Mouse (Mus musculus) cerebellum, adult 9-11 months (tissue): Measurements from ENCODE around the gene Kcnj15.

Experiments
- DNase-seq: peaks from one replicate; pipeline ENCODE4 v3.0.0; 2022

Gene Kcnj15

DNA sequence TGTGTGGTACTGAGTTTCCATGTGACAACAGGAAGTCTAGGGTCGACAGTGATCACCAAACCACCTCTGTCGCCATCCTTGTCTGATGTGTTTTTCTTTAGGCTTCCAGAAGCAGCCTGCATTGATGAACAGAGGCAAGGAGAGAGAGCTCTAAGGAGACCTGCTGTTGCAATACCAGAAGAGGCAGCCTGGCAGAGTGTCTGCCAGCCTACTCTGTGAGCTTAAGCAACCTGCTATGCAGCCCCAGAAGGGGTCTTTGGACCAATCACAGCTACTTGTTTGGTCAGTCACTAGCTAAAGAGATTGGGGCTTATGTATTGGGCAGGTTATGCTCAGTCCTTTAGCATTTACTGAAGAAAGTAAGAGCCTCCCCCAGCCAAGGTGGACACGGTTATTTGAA, 11.9 kb upstream of the Kcnj15 start:
- no peak for DNase-seq

DNA sequence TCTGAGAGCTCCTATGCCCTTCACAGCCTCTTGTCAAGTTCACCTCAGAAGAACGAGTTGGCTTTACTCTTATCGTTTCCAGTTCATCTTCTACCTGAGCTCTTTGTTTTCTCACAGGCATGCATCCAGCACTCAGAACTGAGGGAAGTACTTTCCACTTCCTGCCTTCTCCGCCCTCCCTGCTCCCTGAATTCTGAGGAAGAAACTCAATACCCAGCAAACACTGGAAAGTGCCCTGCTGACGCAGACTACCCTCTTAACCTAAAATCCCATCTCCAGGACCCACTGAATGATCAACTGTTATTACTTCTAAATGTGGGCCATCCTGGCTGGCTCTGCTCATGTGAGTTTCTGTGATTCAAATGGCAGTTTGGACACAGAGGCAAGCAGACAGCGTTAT, 8.7 kb upstream of the Kcnj15 start:
- DNase-seq = no peak

DNA sequence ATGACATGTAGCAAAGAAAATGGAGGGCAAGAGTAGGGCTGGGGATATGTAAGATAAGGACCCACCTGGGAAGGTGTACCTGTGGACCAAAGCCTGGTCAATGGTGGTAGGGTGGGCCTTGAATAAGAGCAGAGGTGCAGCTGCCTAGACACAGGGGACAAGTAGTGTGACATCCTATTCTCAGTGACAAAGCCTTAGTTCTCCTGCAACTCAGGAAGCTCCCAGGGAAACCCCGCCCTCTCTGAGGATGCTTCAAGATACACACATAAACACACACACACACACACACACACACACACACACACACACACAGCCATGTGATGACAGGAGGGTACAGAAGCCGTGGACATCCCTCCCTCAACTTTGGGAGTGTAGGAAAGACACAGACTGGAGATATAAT, 710 bp upstream of the Kcnj15 start:
- DNase-seq = no peak

DNA sequence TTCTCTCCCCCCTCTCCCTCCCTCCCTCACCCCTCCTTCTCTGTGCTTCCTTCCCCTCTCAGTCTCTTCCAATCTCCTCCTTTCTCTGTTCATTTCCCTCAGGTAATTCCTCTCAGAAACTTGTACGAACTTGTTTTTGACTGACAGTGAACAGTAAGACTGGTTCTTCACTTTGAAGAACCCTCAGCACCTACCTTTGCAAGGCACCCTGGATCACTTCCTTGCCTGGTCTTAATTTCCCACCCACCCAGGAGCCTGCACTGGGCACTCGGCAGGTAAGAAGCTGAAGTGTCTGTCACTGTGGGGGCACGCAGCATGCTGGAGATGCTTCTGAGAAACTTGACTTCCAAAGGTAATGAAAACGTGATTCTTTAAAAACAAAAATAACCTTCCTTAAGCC, 742 bp downstream of the Kcnj15 start:
- no peak for DNase-seq

DNA sequence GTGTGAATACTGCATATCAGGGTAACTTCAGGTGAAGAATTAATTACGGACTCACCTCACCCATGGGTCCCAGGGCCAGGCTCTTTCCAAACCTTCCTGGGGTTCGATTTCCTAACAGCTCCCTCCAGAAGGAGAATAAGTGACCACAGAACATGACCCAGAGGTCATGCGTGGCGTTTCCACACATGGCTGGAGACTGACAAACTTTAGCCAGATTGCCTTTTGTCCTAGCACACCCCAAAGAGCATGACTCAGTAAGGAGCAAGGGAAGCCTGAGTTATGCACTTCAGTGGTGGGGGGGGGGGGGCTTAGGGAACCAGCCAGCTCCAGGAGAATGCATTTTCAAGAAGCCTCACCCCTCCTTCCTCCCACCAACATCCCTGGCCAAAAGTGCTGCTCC, 2.1 kb downstream of the Kcnj15 start:
- DNase-seq = no peak

DNA sequence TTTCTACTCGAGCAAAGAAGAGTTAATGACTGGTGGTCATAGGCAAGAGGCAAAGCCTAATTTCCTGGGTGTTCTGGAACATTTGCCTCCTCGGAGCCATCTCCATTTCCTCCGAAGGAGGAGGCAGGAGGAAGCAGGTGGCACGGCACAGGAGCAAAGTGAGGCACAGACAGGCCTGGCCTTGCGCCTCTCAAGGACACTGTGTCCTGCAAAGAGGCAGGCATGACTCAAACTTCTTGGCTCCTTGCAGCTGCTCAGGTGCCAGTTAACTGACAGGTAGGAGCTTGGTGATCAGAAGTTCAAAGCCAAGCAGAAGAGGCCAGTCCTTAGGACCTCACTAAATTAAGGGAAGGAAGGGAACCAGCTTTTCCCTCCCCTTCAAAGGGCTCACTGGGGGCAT, 3.3 kb downstream of the Kcnj15 start:
- no peak for DNase-seq

DNA sequence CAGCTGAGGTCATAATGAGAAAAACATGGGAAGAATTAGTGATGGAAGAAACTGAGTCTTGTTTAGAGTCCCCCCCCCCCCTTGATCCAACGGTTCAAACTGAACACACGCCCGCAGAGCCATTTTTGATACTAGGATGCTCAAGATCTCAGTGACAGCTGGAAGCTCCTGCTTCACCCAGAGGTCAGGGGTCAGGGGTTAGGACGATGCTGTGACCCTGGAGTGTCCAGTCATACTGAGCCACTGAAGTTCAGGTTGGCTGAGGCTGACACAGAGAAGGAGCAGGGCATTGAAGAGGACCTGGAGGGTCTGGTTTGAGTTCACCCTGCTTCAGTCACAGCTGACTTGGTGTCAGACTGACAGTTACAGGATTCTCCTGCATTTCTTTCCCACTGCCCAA, 4.4 kb downstream of the Kcnj15 start:
- DNase-seq = no peak

DNA sequence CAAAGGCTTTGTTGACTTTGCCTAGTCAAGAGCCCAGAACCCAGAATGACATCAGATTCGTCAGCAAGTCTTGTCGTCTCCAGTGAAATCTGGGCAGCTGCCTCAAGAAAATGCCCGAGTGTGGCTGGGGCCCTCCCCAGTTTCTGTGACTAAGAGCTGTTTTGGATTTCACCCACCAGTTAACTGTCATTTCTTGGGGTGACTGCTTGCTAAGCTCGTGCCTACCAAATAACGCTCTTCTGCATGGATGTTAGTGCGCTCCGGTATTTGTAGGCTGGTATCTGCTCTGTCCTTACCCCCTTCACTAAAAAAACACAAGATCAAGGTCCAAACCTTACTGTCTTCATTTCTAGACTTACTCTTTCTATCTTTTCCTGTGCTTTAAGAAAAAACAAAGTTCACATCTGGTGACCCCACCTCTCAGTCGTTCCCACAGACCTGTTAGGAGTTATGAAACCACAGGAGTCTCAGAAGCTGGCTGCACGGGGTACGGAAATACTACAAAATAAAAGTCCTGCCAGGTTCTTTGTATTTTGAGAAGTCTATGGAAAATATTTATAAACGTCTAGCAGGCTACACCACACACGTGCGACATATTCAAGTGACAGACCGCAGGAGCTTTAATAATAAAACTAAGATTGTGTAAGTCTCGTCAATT, 5.5 kb downstream of the Kcnj15 start:
- no peak for DNase-seq

DNA sequence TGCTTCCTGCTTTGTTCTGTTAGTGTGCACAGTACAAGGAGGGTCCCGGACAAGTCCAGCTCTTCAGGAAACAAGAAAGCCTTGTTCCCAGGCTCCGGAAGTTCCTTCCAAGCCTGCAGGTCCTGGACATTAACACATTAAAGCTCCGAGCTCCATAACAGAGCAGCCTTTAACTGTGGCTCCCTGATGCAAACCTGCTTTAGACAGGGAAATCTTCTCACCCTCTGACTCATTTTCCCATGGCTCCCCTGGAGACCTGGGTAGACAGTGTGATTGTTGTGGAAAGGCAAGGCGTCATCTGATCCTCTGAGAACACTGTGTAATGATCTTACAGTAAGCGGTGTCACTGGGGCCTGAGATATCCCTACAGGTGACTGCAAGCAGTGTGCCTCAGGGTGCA, 7.0 kb downstream of the Kcnj15 start:
- no peak for DNase-seq

DNA sequence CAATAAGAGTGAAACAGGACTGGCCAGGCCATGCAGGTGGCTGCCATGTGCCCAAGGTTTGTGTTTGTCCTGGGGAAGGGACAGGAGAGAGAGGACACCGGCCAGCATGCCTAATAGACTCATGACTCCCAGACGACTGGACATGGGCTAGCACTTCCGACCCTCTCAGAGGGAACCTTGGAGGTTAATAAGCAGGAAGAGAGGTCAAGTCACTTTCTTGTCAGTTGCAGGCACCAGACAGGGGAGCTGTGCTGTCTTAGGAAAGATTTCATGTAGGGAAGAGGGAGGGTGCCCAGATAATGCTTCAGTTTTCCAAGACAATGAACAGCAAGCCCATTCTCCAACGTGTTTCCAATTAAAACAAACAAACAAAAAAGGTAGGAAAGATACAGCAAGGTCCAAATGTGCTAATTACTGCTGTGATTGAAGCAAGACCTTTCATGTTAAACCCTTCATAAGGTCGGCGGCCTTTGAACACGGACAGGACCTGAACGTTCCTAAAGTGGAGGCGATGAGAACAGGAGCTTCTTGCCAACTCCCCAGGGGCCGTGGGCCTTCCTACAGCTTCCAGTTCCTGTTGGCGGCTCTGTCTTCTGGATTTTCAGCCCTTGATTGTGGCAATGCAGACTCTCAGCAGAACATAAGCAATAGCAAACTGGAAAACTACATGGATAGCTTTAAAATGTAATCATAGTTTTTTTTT, 10.3 kb downstream of the Kcnj15 start:
- no peak for DNase-seq

DNA sequence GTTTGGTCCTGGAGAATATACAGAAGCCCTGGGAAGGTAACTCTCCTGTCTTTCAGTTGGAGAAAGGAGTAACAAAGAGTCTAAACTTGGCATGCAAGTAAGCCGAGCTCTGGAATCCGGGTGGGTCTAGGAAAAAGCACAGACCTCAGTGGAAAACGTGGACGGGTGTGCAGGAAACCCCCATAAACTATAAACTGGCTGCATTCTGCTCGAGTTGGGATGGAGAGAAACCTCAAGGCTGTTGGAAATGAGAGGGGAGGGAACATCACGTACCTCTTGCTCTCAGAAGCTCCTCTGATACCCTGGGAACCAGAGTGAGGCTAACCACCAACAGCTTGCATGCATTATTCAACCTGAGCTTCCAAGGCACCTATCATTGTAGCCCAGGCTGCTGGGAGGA, 12.3 kb downstream of the Kcnj15 start:
- DNase-seq = no peak

DNA sequence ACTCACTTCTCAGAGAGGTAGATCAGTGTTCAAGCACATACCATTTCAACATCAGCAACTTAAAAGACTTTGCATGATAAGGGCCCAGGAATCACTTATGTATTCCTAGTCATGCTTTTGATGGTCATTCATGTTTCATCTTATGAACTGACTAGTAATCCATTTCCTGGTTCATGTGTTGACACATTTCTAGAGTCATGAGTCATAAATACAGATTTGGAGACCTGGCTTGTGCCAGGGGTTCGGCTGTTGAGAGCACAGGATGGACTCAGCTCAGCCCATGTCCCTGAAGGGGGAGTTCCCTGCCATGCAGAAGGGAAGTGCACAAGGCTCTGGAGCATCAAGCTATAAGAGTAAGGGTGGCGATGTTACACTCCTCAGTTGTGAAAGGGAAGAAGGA, 15.7 kb downstream of the Kcnj15 start:
- DNase-seq = no peak

DNA sequence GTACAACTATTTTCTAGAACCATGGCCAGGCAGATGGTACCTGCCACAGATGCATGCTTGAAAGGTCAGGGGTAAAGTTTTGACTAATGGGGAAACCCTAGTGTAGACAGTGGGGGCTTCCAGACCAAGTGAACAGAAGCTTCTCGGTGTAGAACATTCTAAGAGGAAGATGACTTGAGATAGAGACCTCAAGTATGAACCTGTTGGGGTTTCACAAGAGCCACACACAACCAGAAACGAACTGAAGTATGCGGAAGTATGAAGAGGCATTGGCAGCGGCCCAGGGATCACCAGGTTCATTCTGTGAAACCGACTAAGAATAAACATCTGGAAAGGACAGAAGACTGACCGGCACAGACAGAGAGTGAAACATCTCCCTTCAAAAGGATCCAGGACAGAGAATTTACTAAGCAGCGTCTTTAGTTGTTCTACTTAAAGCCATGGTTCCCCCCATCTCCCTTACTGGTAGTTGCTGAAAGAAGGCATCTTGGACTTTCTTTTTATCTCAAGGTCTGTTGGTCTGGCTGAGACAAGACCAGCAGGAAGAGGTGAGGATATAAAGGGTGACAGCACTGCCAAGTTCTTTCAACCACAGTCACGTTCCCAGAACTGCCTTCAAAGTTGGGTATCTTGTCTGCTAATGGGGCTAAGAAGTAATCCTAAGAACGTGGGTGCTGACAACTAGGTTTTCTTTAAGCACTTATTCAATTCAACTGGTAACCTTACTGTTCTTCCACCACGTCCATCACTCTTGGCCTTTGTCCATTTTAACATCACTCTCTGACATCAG, 18.6 kb downstream of the Kcnj15 start:
- no peak for DNase-seq

DNA sequence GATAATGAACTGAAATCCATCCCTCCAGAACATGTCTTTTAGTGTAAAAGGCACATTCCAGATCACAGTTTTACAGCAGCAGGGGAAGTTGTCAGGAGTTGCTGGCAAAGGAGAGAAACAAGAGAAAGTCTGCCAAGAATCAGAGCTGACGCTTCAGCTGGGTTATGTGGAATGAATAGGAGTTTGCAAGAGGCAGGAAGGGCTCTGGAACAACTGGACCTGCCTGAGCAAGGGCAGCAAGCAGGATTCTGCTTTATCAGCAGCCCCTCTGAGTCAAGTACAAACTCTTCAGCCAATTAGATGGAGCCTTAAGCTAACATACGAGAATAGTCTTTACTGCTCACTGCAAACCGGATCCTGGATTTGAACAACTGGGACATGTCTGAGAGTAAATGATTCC, 21.7 kb downstream of the Kcnj15 start:
- no peak for DNase-seq

DNA sequence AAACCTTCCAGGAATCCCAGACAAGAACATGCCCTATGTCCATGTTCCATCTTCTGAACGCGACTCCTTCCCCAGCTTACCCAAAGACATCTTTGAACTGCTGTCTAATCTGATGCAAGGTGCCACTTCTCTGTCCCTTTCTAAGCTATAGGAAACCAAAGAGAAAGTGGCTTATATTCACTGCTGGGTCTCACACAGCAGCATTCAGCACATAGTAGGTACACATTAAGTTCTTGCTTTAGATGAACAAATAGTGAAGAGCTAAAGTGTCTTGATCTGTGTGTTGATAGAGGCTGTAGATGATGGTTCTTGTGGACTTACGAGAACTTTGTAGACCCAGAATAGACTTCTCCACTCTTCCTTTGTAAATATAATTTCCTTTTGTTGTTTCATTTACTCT, 23.0 kb downstream of the Kcnj15 start:
- no peak for DNase-seq

DNA sequence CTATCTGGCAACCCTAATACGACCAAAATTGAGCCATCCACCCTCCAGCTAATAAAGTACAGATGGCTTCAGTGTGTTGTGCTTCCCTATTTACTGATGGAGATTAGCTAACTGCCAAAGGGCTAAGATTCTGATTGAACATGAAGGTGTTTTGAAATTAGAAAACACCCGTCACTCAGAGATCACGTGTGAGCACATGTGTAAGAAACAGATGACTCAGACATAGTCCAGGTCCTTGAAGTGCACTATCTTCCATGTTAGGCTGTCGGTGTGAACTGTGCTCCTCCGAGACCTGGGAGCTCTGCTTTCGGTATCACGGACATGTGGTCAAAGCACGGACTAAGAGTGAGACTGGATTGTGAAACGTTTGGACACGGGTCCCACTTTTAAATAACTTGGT, 26.0 kb downstream of the Kcnj15 start:
- DNase-seq = no peak

DNA sequence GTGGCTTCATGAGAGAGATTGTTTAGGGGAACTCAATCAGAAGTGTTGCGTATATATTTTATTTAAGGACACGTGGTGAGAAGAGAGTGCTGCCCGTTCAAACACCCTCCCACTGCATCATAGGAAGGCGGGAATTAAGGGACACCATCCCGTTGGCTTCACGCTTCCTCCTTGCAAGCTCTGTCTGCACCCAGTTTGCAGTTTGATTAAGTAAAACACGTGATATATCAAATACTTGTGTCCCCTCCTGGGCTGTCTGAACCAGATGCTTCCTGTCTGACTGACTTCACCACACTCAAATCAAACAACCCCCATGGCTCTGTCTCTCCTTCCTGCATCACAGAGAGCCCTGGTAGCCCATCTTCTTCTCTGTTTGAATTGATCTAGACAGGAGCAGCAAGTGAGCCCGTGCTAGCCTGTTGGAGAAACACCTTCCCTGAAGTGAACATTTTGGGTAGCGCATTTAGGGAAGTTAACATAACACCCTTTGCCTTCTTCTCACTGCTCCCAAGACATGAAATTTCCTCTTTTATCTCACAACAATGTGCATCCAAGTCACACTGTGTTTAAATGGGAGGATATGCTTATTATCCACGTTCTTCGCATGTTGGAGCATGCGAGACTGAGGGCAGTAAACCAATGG, 26.8 kb downstream of the Kcnj15 start:
- no peak for DNase-seq

DNA sequence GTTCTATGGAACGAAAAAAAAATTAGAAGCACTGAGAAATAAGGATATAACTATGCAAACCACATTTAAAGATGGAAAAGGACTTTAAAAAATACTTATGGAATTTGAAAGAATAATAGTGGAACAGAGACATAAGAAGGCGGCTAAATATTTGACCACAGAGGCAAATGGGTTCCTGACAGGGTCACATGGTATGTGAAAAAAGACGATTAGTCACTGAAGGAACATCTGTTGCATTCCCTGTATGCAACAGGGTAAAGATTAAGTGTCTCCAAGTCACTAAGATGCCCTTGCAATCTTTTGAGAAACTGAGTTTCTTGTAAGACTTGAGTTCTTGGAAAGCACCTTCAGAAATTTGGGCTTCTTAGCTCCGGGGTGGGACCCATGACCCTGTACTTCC, 27.7 kb downstream of the Kcnj15 start:
- DNase-seq = no peak

DNA sequence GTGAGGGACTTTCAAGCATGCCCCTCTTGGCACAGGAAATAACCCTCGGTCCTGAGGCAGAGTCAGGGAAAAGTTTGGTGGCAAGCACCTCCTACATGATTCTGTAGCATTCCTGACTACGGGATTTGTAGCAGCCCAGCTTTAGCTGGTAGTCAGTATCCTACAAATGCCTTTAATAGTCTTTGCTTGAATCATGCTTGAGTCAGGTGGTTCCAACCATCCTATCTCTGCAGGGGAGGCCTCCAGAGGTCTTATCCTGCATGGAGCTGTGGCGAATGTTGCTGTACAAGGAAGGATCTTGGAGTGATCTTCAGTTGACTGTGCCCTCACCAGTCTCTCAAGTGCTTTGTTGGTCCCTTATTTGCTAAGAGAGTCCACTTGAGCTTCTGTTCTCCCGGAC, 28.4 kb downstream of the Kcnj15 start:
- no peak for DNase-seq

DNA sequence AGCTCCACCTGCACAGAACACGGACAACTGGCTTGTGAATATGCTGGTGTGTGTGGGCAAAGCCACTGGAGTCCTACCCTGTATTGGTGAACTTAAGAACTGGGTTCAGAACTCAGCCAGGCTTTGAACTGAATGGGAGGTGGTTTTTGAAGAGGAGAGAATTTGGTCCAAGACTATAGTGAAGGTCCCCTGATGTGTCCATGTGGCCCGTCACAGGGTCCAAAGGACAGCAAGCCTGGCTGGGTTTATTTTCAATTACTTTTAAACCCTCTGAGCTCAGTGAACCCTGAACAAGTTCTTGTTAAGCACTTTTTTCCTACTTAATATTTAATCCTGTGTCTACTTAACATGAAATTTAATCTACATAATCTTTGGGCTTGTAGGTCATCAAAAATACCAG, 30.3 kb downstream of the Kcnj15 start:
- no peak for DNase-seq

DNA sequence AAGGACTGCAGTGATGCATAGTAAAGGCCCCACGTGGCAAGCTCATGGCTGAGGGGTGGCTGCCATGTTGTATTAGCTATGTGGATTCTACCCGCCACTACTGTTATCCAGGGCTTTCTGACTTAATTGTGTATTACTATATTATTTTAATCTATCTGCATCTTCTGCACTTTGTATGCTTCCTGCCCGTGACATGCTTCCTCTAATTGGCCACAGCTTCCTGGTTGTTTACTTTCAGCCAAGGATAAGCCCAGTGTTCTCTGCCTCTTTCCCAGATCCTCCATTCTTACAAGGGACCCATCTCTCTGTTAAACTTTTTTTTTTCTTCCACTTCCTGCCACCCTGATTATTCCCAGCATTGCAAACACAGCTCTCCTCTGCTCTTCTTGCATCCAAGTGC, 32.0 kb downstream of the Kcnj15 start:
- no peak for DNase-seq

DNA sequence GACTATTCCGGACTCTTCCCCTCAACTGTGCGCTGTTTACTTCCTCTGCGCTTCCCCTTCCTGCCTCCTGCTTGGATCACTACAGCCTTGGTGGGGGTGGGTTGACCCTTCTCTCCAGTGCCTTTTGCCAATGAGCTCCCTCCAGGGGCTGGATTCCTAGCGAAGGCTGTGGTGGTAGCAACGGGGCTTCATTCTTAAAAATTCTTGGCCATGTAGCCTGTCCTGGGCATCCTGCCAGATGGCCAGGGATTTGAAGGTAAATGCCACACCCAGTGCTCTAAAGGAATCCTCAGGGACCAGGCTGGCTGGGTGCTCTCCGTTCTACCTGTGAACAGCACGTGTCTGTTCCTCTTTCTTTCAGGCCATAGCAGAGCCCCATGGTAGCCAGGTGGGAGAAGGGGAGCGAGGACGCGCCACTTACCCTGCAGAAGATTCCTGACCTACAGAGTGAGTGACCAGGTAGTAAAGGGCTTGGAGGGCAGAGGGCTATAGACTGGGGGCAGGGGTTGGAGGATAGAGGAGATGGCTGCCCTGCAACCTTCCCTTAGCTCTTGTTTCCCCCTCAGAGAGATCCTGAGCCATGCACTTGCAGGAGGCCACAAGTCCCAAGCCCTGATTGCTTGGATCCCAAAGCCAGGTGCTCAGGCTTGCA, 34.2 kb downstream of the Kcnj15 start:
- DNase-seq = no peak

DNA sequence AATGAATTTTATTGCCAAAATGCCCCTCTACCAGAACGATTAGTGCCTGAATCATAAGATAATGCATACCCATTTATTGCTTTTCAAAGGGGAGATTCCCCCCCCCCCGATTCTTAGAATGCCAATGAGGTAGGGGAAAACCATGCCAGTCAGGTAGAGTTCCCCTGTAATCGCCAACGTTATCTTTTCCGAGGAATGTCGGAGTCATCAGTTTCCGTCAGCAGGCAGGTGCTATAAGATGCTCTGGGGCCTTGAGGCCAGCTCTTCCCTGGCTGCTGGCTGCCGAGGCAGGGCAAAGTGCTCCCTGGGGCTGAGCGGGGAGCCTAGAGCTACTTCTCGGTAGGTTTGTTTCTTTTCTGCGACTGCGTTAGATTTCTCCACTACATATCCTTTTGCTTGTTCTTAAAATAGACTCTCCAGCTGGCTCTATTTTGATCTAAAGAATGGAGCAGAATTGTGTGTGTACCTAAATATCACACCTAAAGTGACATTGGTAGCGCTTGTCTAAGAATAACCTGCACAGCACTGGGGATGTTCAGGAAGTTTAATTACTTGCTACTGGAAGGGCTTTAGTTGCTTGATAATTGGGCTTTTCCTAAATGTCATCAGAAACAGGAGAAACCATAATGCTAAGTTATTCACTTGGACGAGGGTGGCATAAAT, 35.6 kb downstream of the Kcnj15 start:
- DNase-seq = no peak
